Mouse (Mus musculus): ENCODE measurements around the gene Vmn1r195. TPM values are rescaled to one million over a fixed set of nuclear protein-coding genes. Genes with fewer than 3 reads are reported as not detected.
"Not testable (repeated sequence)": the region's sequence is repeated elsewhere in the genome, so short reads cannot be mapped to it uniquely, and the experiment has no call there.

Vmn1r195 gene
- not detected for total RNA-seq (2021)

DNA sequence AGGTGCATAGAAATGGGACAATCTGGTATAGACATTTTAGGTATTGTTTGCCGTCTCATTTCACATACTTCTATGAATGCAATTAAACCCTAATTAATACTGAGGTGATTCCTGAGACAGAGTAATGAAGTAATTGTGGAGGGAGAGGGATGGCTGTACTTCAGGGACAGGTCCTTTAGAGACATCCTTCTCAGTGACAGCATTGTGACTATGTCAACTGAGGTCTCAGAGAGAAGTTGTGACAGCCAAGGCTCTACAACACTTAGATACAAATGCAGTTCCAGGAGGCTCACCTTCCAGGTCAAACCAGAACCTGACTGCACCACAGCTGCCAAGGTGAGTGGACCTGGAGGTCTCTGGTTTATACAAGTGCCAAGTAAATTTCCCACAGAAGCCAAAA lies at the start of gene Vmn1r195:
TSS of gene Vmn1r195 (plus strand) at position 301 of the 400 bp plus-strand sequence.
- intact Hi-C loops (cut with DNase I); DNase-seq: not testable (repeated sequence)

DNA sequence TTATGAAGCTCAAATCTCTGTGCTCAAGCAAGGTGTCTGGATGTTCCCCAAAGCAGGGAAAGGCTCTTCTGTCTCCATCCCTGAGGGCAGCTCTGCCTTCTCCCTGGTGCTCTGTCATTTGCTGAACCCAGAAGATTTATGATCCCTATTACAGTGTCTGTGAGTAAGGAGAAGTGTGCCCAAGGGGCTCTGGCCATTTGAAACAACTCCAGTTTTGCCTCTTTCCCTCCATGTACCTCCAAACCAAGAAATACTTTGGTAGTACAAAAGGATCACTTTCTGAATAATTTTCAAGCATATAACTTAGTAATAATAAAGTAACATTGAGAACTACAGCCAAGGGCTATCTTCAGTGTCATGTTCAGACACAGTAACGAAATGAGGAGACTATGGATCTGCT lies 47.3 kb upstream of the Vmn1r195 start, which contains the start of gene Vmn1r193:
TSS of gene Vmn1r193 (minus strand) at position 101 of the 400 bp plus-strand sequence.
- intact Hi-C loops (cut with DNase I) = not testable (repeated sequence)

DNA sequence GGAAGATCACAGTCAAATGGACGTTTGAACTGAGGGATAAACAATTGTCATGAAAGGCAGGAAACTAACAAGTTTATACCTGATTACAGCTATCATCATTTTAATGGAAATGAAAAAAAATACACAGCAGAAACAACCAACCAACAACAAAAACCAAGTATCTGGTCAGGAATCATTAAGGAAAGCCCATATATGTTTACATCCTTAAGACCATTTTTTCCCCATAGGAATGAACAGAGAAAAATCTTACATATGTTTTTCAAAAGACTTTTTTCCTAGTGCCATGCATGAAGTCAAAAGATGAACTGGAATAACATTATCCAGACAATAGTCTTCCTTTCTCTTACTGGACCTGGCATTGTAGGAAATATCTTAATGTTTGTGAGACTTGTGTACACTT lies 26.4 kb upstream of the Vmn1r195 start, which contains the start of gene Vmn1r194:
TSS of gene Vmn1r194 (plus strand) at position 301 of the 400 bp plus-strand sequence.
- DNase-seq = no peak
- intact Hi-C loops (cut with DNase I) = loop anchor here (1.0 kb wide), 1 partner anchor 12 kb away; no protein-coding TSS in a partner anchor

More for the DNA sequence above, 47.3 kb upstream of the Vmn1r195 start, which contains the start of gene Vmn1r193:
- not testable (repeated sequence) for DNase-seq

DNA sequence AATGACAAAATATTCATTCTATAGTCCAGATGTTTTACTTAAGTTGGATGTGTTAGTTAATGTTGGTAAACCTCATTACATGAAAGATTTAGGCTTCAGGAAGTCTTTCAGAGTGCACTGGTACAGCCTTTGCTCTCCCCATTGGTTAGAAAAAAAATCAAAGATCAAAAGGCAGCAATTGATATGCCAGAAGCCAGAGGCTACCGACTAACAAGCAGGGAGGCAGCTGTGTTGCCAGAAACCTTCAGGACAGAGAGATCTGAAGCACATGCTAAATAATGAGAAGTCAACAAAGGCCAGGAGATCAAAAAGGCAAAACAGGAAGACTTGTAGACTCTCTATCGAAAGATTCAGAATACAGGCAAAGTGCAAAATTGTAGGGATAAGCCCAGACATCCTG lies 1.4 kb downstream of the Vmn1r195 start:
- intact Hi-C loops (cut with DNase I) = no loop called here
- DNase-seq = no peak

DNA sequence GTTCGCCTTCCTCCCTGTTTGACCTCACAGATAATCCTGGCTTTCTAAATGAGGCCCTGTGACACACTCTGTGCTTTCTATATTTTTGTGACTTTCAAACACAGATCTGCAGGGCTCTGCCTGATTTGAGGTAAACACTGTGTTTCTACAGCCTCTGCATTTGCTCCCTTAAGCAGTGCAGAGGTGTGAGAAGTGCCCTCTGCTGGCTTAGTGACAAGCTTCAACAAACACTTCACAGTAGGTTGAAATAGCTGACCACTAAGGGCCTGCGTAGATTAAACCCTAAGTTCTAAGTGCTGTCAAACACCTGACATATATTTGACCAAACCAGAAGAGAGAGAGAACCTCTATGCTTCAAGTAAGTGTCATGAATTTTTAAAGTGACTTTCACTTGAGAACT lies 14.3 kb downstream of the Vmn1r195 start:
- intact Hi-C loops (cut with DNase I) = no loop called here

DNA sequence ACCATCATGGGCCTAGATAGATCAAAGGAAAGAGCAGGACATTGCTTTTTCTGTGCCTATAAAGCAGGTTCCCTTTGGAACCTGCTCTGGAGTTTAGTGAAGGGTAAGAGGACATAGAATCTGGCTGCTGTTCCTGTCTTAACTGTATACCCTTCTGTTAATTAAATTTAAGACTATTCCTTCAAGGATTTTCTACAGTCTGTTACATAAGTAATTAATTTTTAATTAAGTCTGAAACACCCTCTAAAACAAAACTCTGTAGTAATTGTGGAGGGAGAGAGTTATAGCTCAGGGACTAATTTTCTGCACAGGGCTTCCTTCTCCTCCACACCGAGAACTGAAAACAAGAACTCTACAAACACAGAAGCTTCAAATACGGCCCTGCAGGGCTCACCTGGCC lies 19.3 kb downstream of the Vmn1r195 start, which contains the start of gene Vmn1r196:
TSS of gene Vmn1r196 (plus strand) at position 301 of the 400 bp plus-strand sequence.
- no peak for DNase-seq
- intact Hi-C loops (cut with DNase I) = no loop called here

More for the DNA sequence above, 14.3 kb downstream of the Vmn1r195 start:
- DNase-seq = no peak

DNA sequence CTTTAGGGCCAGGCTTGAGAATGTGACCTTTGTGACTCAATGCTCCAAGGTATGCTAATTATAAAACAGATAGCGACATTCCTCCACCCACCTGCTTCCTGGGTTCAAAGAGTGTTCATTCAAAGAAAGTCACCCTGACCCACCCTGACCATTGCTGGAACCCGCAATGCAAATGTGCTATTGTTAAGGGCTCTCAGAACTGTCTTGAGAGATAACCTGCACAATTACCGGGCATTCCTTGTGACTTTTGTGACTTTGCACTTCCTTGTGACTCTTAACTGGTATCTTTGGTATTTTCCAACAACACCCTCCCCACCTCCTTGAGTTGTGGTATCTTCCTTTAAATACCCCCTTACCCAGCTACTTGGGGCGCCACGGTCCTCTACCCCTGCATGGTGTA lies 37.8 kb downstream of the Vmn1r195 start:
- DNase-seq = not testable (repeated sequence)
- intact Hi-C loops (cut with DNase I) = loop anchor here (10.0 kb wide), 1 partner anchor 197 kb away; the partner anchor contains the start of gene Vmn1r202

DNA sequence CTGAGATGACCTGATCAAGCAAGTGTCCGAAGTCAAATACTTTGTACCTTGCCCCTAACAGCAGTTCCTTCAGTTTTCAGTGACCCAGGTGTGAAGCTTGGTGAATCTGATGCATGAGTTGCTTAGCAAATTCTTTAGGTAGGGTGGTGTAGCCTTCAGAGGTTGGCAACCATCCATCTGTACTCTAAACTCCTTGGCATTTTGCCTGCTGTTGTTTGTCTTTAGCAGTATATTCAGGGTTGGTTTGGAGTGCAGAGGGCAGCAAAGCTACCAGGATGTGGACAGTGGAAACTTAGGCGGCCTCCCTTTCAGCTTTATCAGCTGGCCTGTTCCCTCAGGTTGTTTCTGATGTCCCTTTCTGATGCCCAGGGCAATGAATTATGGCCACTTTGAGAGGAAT lies 45.0 kb downstream of the Vmn1r195 start:
- intact Hi-C loops (cut with DNase I) = no loop called here
- no peak for DNase-seq

DNA sequence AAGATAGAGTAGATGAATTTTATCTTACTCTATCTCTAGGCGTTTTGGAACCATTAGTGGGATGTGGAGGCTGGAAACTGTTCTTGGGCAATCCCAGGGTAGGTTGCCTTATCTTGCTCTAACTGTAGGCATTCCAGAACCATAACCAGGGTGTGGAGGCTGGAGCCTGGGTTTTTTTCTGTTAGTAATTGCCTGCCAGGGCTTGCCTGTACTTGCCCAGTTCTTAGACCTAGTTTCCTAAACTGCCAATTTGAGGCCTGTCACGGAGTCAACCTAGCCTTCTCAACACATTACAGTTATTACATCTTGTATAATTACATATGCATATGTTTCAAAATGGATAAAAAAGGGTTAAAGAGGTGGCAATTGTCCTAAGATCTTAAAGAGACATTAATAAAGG lies 47.0 kb downstream of the Vmn1r195 start:
- no peak for DNase-seq
- intact Hi-C loops (cut with DNase I) = no loop called here

DNA sequence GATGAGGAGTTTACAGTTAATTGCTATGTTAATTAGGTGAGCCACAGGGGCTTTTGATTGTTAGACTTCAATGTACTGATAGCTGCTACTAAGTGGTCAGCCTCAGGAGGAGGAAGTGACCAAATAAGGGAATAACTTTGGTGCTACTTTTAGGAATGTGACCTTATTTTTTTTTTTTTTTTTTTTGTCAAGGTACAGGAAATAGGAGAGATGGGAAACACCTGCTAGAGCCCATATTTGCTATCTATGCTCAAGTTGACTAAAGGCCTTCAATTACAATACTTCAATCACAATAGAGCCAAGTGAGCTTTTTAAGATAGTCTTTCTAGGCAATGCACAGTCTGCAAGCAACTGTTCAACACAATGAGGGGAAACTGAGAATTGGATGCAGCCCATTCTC lies 49.8 kb downstream of the Vmn1r195 start:
- no peak for DNase-seq
- intact Hi-C loops (cut with DNase I) = no loop called here

DNA sequence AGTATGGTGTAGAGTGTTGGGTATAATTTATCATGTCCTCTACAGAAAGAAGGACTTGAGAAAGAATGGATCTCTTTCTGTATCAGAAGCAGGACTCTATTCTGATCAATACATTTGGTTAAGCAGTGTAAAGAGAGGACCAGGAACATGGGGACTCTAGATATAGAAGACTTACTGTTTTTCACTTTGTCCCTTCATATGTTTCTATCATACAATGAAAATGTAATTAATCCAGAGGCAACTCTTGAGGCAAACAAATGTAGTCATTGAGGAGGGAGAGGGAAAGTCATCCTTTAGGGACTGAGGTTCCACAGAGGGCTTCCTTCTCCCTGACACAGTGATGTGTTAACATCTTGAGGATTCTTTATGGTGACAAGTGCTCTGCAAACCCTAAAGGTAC lies 54.0 kb downstream of the Vmn1r195 start, which contains the start of gene Vmn1r197:
TSS of gene Vmn1r197 (plus strand) at position 301 of the 400 bp plus-strand sequence.
- intact Hi-C loops (cut with DNase I) = no loop called here
- no peak for DNase-seq

Other genes starting within 250 kb of the Vmn1r195 start
- 100 to 1,000 TPM; 181 to 187 TPM for gene Hist1h2ah, start 235.0 kb upstream of the Vmn1r195 start, total RNA-seq (2021)
- 100 to 1,000 TPM; 213 to 221 TPM for gene Hist1h2bk, start 234.7 kb upstream of the Vmn1r195 start, total RNA-seq (2021)
- gene Hist1h4i, start 229.2 kb upstream of the Vmn1r195 start, total RNA-seq (2021) = 10 to 100 TPM; 70.8 to 71.4 TPM
- 100 to 1,000 TPM; 142 to 176 TPM for gene Hist1h2ag, start 227.6 kb upstream of the Vmn1r195 start, total RNA-seq (2021)
- 100 to 1,000 TPM; 116 to 123 TPM for gene Hist1h2bj, start 227.3 kb upstream of the Vmn1r195 start, total RNA-seq (2021)
- not detected for gene Vmn1r188, start 186.1 kb upstream of the Vmn1r195 start, total RNA-seq (2021)
- gene Vmn1r189, start 164.7 kb upstream of the Vmn1r195 start, total RNA-seq (2021) = not detected
- gene Vmn1r191, start 86.6 kb upstream of the Vmn1r195 start, total RNA-seq (2021) = not detected
- not detected for gene Vmn1r192, start 79.4 kb upstream of the Vmn1r195 start, total RNA-seq (2021)
- gene Vmn1r193, start 47.4 kb upstream of the Vmn1r195 start, total RNA-seq (2021) = not detected
- gene Vmn1r194, start 26.3 kb upstream of the Vmn1r195 start, total RNA-seq (2021) = not detected
- not detected for gene Vmn1r196, start 19.4 kb downstream of the Vmn1r195 start, total RNA-seq (2021)
- gene Vmn1r197, start 54.1 kb downstream of the Vmn1r195 start, total RNA-seq (2021) = not detected
- not detected for gene Vmn1r198, start 79.8 kb downstream of the Vmn1r195 start, total RNA-seq (2021)
- not detected for gene Vmn1r199, start 109.3 kb downstream of the Vmn1r195 start, total RNA-seq (2021)
- gene Vmn1r200, start 119.9 kb downstream of the Vmn1r195 start, total RNA-seq (2021) = not detected
- not detected for gene Vmn1r201, start 201.4 kb downstream of the Vmn1r195 start, total RNA-seq (2021)
- not detected for gene Vmn1r202, start 234.9 kb downstream of the Vmn1r195 start, total RNA-seq (2021)
- not detected for gene Vmn1r203, start 247.6 kb downstream of the Vmn1r195 start, total RNA-seq (2021)